Comparison of ENCODE assay signal across 14 mouse cellular contexts in genomic region chr10:122106633-122107028, GRCm38 (mm10).
"Had no signal": no experiment of that assay in that cellular context is flagged by ENCODE, and none has a peak within 500 bp of the region (broad histone marks: within the 10 kb centered on the region; RNA-seq: fewer than 3 reads in every experiment).

No protein-coding gene starts in this region.

- ATAC-seq: liver, embryonic 12.5 days; midbrain, embryonic 13.5 days; midbrain, embryonic 15.5 days had no signal

- H3K4me2 ChIP-seq: liver, embryonic 12.5 days; midbrain, embryonic 11.5 days; midbrain, embryonic 13.5 days; midbrain, embryonic 15.5 days; neural tube, embryonic 12.5 days; stomach, embryonic 15.5 days had no signal

- DNase-seq: right cerebral cortex, postnatal 14 days; thymus, adult 2 months; thymus, postnatal 25 days; thymus, postnatal 4 days had no signal

- H3K27me3 ChIP-seq: liver, embryonic 12.5 days; megakaryocyte, embryonic 14.5 days; midbrain, embryonic 15.5 days; neural tube, embryonic 12.5 days; stomach, embryonic 15.5 days had no signal

- H3K36me3 ChIP-seq: liver, embryonic 12.5 days; midbrain, embryonic 13.5 days; midbrain, embryonic 15.5 days; neural tube, embryonic 12.5 days; stomach, embryonic 15.5 days had no signal

- H3K4me3 ChIP-seq: liver, embryonic 12.5 days; megakaryocyte, embryonic 14.5 days; midbrain, embryonic 13.5 days; midbrain, embryonic 15.5 days; neural tube, embryonic 12.5 days; stomach, embryonic 15.5 days had no signal

- H3K4me1 ChIP-seq: liver, embryonic 12.5 days; midbrain, embryonic 13.5 days; midbrain, embryonic 15.5 days; neural tube, embryonic 12.5 days; stomach, embryonic 15.5 days had no signal

- H3K9me3 ChIP-seq: liver, embryonic 12.5 days; megakaryocyte, embryonic 14.5 days; midbrain, embryonic 13.5 days; midbrain, embryonic 15.5 days; neural tube, embryonic 12.5 days; stomach, embryonic 15.5 days had no signal

- H3K27ac ChIP-seq: liver, embryonic 12.5 days; liver, embryonic 14.5 days; macrophage; midbrain, embryonic 13.5 days; midbrain, embryonic 15.5 days; neural tube, embryonic 12.5 days; stomach, embryonic 15.5 days; stomach, postnatal 0 days had no signal

- H3K9ac ChIP-seq: liver, embryonic 12.5 days; liver, embryonic 14.5 days; midbrain, embryonic 13.5 days; midbrain, embryonic 15.5 days; neural tube, embryonic 12.5 days; stomach, embryonic 15.5 days had no signal
